Mouse (Mus musculus): ENCODE data around the gene Farsa. TPM values are rescaled to one million over a fixed set of nuclear protein-coding genes. Genes with fewer than 3 reads are reported as not detected.
A peak's percentile ranks its signal among the peaks of the same experiment; 100 is the strongest.

The Farsa gene
- polyA plus RNA-seq, 1 experiment from 2014 or later: 112 TPM

DNA sequence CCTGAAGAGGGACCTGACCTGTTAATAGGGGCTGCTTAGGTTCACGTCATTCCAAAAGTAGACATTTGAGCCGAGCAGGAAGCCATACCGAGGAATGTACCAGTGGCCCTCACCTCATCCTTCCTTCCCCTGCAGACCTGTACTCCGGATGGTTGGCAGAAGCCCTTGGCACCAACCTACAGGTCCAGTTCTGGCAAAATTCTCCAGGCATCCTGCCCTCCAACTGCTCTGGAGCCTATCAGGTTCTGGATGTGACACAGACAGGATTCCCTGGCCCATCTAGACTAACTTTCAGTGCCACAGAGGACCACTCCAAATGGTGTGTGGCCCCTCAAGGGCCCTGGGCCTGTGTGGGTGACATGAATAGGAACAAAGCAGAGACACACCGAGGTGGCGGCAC, 53.8 kb downstream of the Farsa start:
- Histone ChIP-seq H3K4me3 (ENCODE audit: low read length) (no peak overlapping the region), H3K27ac (ENCODE audit: low read depth, low read length) (no peak overlapping the region), H3K4me1 (ENCODE audit: control insufficient read depth, insufficient read depth, low read depth, low read length) (peaks cover 10% of the 10 kb centered on the region; the same call in 1 of the 2 replicates), H3K9ac (ENCODE audit: low read depth, low read length) (no peak overlapping the region), H3K27me3 (replicated peaks; ENCODE audit: control insufficient read depth, insufficient read depth, low read length) (peaks cover 2% of the 10 kb centered on the region; the same call in 1 of the 2 replicates), H3K36me3 (ENCODE audit: control insufficient read depth, insufficient read depth, low read length) (peaks cover 39% of the 10 kb centered on the region), H3K9me3 (ENCODE audit: control insufficient read depth, low read length) (no peaks in the 10 kb centered on the region), H3K4me2 (ENCODE audit: low read length) (no peak overlapping the region)
- ATAC-seq: no peak
- 90% methylated on average over 6 of the region's 6 CpGs for WGBS

- peaks cover 50% of the 10 kb centered on the region for H3K36me3 ChIP-seq (ENCODE audit: control insufficient read depth, insufficient read depth, low read length)
- H3K4me1 ChIP-seq (ENCODE audit: control insufficient read depth, insufficient read depth, low read depth, low read length): peaks cover 10% of the 10 kb centered on the region; the same call in 1 of the 2 replicates
- 85% methylated on average over 9 of the region's 9 CpGs for WGBS
- H3K9ac ChIP-seq (ENCODE audit: low read depth, low read length): no peak overlapping the region
- H3K9me3 ChIP-seq (ENCODE audit: control insufficient read depth, low read length): no peaks in the 10 kb centered on the region
- H3K27me3 ChIP-seq (replicated peaks; ENCODE audit: control insufficient read depth, insufficient read depth, low read length): peaks cover 2% of the 10 kb centered on the region; the same call in 1 of the 2 replicates
- ATAC-seq: no peak
- no peak overlapping the region for H3K27ac ChIP-seq (ENCODE audit: low read depth, low read length)
- no peak overlapping the region for H3K4me2 ChIP-seq (ENCODE audit: low read length)
- no peak overlapping the region for H3K4me3 ChIP-seq (ENCODE audit: low read length)
Measured at GRCm38 (mm10) chr8:84911854-84912253, 55.1 kb downstream of the Farsa start.

DNA sequence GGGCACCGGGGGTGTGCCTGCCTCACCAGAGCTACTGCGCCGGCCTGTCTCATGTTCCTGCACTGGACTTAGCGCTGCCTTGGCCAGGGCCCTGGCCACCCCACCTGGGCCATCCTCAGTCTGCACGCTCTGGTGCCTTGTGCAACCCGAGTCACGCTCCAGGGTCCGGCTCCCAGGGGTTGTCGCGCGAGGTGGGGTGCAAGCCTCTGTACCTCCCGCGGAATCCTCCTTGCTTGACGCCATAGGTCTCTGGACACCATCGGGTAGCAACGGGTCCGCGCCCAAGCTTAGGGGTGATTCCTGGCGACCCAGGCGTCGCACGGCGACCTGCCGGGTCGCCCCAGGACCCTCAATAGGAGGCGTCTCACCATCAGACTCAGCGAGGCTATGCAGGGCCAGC, 55.6 kb downstream of the Farsa start:
- WGBS: 30% methylated on average over 27 of the region's 27 CpGs
- Histone ChIP-seq H3K9ac (ENCODE audit: low read depth, low read length) (0 out of 2 replicates have a peak overlapping the region, but pooled peaks have one; percentile 2), H3K36me3 (ENCODE audit: control insufficient read depth, insufficient read depth, low read length) (peaks cover 51% of the 10 kb centered on the region), H3K9me3 (ENCODE audit: control insufficient read depth, low read length) (no peaks in the 10 kb centered on the region), H3K4me1 (ENCODE audit: control insufficient read depth, insufficient read depth, low read depth, low read length) (peaks cover 10% of the 10 kb centered on the region; the same call in 1 of the 2 replicates), H3K27me3 (replicated peaks; ENCODE audit: control insufficient read depth, insufficient read depth, low read length) (peaks cover 2% of the 10 kb centered on the region; the same call in 1 of the 2 replicates), H3K4me2 (ENCODE audit: low read length) (peak overlapping the region; percentile 51), H3K27ac (ENCODE audit: low read depth, low read length) (no peak overlapping the region), H3K4me3 (ENCODE audit: low read length) (no peak overlapping the region)
- no peak for ATAC-seq

- peaks cover 10% of the 10 kb centered on the region; the same call in 1 of the 2 replicates for H3K4me1 ChIP-seq (ENCODE audit: control insufficient read depth, insufficient read depth, low read depth, low read length)
- peaks cover 2% of the 10 kb centered on the region; the same call in 1 of the 2 replicates for H3K27me3 ChIP-seq (replicated peaks; ENCODE audit: control insufficient read depth, insufficient read depth, low read length)
- peak overlapping the region; percentile 51 for H3K4me2 ChIP-seq (ENCODE audit: low read length)
- 5% methylated on average over 55 of the region's 55 CpGs for WGBS
- peak overlapping the region; percentile 21 for H3K4me3 ChIP-seq (ENCODE audit: low read length)
- H3K9ac ChIP-seq (ENCODE audit: low read depth, low read length): 0 out of 2 replicates have a peak overlapping the region, but pooled peaks have one; percentile 2
- no peak for ATAC-seq
- H3K27ac ChIP-seq (ENCODE audit: low read depth, low read length): no peak overlapping the region
- H3K36me3 ChIP-seq (ENCODE audit: control insufficient read depth, insufficient read depth, low read length): peaks cover 53% of the 10 kb centered on the region
- H3K9me3 ChIP-seq (ENCODE audit: control insufficient read depth, low read length): no peaks in the 10 kb centered on the region
Measured at GRCm38 (mm10) chr8:84912895-84913501, 56.2 kb downstream of the Farsa start.

DNA sequence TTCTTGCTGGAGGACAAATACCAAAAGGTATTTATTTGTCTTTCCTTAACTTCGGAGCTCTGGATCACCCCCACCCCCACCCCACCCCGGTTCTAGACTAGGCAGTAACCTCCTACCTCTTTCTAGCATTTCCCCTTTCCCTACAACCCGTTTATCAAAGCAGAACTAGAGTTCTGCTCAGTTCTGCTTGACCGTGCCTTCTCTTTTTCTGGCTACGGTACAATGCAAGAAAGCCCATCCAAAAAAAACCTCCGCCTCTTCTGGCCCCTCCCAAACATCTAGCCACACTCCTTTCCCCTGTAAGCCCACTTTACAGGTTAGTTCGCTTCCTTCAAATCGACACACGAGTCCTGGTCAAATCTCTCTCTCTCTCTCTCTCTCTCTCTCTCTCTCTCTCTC, 56.7 kb downstream of the Farsa start:
- Histone ChIP-seq H3K9me3 (ENCODE audit: control insufficient read depth, low read length) (no peaks in the 10 kb centered on the region), H3K4me3 (ENCODE audit: low read length) (no peak overlapping the region; the same call in 1 of the 2 replicates), H3K27me3 (replicated peaks; ENCODE audit: control insufficient read depth, insufficient read depth, low read length) (peaks cover 2% of the 10 kb centered on the region; the same call in 1 of the 2 replicates), H3K36me3 (ENCODE audit: control insufficient read depth, insufficient read depth, low read length) (peaks cover 54% of the 10 kb centered on the region), H3K27ac (ENCODE audit: low read depth, low read length) (no peak overlapping the region), H3K9ac (ENCODE audit: low read depth, low read length) (no peak overlapping the region), H3K4me2 (ENCODE audit: low read length) (peak overlapping the region; percentile 51), H3K4me1 (ENCODE audit: control insufficient read depth, insufficient read depth, low read depth, low read length) (peaks cover 7% of the 10 kb centered on the region; the same call in 1 of the 2 replicates)
- ATAC-seq: no peak
- 26% methylated on average over 9 of the region's 9 CpGs for WGBS

DNA sequence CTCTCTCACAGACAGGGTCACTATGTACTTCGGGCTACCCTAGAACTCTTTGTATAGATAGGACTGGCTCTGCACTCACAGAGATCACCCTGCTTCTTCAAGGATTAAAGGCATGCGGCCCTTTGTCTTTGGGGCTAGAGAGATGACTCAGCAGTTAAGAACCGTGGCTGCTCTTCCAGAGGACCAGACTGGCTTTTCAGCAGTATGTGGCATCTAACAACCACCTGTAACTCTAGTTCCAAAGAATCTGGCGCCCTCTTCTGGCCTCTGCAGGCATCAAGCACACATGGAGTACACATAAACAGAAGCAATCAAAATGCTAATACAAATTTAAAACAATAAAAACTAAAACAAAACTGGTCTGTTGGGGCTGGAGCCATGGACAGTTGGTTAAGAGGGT, 57.2 kb downstream of the Farsa start:
- H3K4me2 ChIP-seq (ENCODE audit: low read length): no peak overlapping the region
- peaks cover 2% of the 10 kb centered on the region; the same call in 1 of the 2 replicates for H3K4me1 ChIP-seq (ENCODE audit: control insufficient read depth, insufficient read depth, low read depth, low read length)
- H3K36me3 ChIP-seq (ENCODE audit: control insufficient read depth, insufficient read depth, low read length): peaks cover 58% of the 10 kb centered on the region
- H3K27me3 ChIP-seq (replicated peaks; ENCODE audit: control insufficient read depth, insufficient read depth, low read length): peaks cover 2% of the 10 kb centered on the region; the same call in 1 of the 2 replicates
- H3K27ac ChIP-seq (ENCODE audit: low read depth, low read length): no peak overlapping the region
- H3K9ac ChIP-seq (ENCODE audit: low read depth, low read length): no peak overlapping the region
- 24% methylated on average over 4 of the region's 4 CpGs for WGBS
- H3K4me3 ChIP-seq (ENCODE audit: low read length): no peak overlapping the region
- no peak for ATAC-seq
- H3K9me3 ChIP-seq (ENCODE audit: control insufficient read depth, low read length): no peaks in the 10 kb centered on the region

GRCm38 (mm10) chr8:84915269-84915668, 58.5 kb downstream of the Farsa start:
- Histone ChIP-seq H3K27ac (ENCODE audit: low read depth, low read length) (no peak overlapping the region), H3K4me3 (ENCODE audit: low read length) (no peak overlapping the region), H3K9ac (ENCODE audit: low read depth, low read length) (no peak overlapping the region), H3K4me1 (ENCODE audit: control insufficient read depth, insufficient read depth, low read depth, low read length) (0 out of 2 replicates have a peak, but pooled peaks cover 2% of the 10 kb centered on the region), H3K36me3 (ENCODE audit: control insufficient read depth, insufficient read depth, low read length) (peaks cover 66% of the 10 kb centered on the region), H3K27me3 (replicated peaks; ENCODE audit: control insufficient read depth, insufficient read depth, low read length) (peaks cover 2% of the 10 kb centered on the region; the same call in 1 of the 2 replicates), H3K9me3 (ENCODE audit: control insufficient read depth, low read length) (no peaks in the 10 kb centered on the region), H3K4me2 (ENCODE audit: low read length) (no peak overlapping the region)
- no peak for ATAC-seq
- 91% methylated on average over 8 of the region's 8 CpGs for WGBS

- Histone ChIP-seq H3K27me3 (replicated peaks; ENCODE audit: control insufficient read depth, insufficient read depth, low read length) (peaks cover 2% of the 10 kb centered on the region; the same call in 1 of the 2 replicates), H3K9ac (ENCODE audit: low read depth, low read length) (no peak overlapping the region), H3K27ac (ENCODE audit: low read depth, low read length) (no peak overlapping the region), H3K4me3 (ENCODE audit: low read length) (no peak overlapping the region), H3K4me1 (ENCODE audit: control insufficient read depth, insufficient read depth, low read depth, low read length) (0 out of 2 replicates have a peak, but pooled peaks cover 2% of the 10 kb centered on the region), H3K36me3 (ENCODE audit: control insufficient read depth, insufficient read depth, low read length) (peaks cover 72% of the 10 kb centered on the region), H3K4me2 (ENCODE audit: low read length) (no peak overlapping the region), H3K9me3 (ENCODE audit: control insufficient read depth, low read length) (no peaks in the 10 kb centered on the region)
- 24% methylated on average over 20 of the region's 20 CpGs for WGBS
- ATAC-seq: no peak
Measured at GRCm38 (mm10) chr8:84917781-84918180, 61.0 kb downstream of the Farsa start.

- no peak overlapping the region for H3K4me3 ChIP-seq (ENCODE audit: low read length)
- H3K27me3 ChIP-seq (replicated peaks; ENCODE audit: control insufficient read depth, insufficient read depth, low read length): peaks cover 2% of the 10 kb centered on the region; the same call in 1 of the 2 replicates
- no peaks in the 10 kb centered on the region for H3K9me3 ChIP-seq (ENCODE audit: control insufficient read depth, low read length)
- H3K36me3 ChIP-seq (ENCODE audit: control insufficient read depth, insufficient read depth, low read length): peaks cover 71% of the 10 kb centered on the region
- H3K4me1 ChIP-seq (ENCODE audit: control insufficient read depth, insufficient read depth, low read depth, low read length): no peaks in the 10 kb centered on the region
- no peak for ATAC-seq
- no peak overlapping the region for H3K27ac ChIP-seq (ENCODE audit: low read depth, low read length)
- H3K9ac ChIP-seq (ENCODE audit: low read depth, low read length): no peak overlapping the region
- H3K4me2 ChIP-seq (ENCODE audit: low read length): no peak overlapping the region
- 91% methylated on average over 15 of the region's 15 CpGs for WGBS
Measured at GRCm38 (mm10) chr8:84918646-84919045, 61.9 kb downstream of the Farsa start.

Measured in hindbrain, embryonic 16.5 days (tissue).